Mouse (Mus musculus) liver, adult 2 months (tissue): ENCODE measurements around the gene Nppc.

Source experiments
- CTCF ChIP-seq: fragments of 200-500 bp; IDR thresholded peaks from 2 replicates; pipeline ENCODE4 v1.5.1; 2011; ENCODE audit warnings: low read depth, low read length, control low read depth
- POLR2A ChIP-seq: fragments of 200-500 bp; IDR thresholded peaks from 2 replicates; pipeline ENCODE4 v1.6.1; 2011; ENCODE audit warnings: low read length, control low read depth; ENCODE audit not compliant: insufficient read depth; ENCODE audit errors: extremely low read depth

DNA sequence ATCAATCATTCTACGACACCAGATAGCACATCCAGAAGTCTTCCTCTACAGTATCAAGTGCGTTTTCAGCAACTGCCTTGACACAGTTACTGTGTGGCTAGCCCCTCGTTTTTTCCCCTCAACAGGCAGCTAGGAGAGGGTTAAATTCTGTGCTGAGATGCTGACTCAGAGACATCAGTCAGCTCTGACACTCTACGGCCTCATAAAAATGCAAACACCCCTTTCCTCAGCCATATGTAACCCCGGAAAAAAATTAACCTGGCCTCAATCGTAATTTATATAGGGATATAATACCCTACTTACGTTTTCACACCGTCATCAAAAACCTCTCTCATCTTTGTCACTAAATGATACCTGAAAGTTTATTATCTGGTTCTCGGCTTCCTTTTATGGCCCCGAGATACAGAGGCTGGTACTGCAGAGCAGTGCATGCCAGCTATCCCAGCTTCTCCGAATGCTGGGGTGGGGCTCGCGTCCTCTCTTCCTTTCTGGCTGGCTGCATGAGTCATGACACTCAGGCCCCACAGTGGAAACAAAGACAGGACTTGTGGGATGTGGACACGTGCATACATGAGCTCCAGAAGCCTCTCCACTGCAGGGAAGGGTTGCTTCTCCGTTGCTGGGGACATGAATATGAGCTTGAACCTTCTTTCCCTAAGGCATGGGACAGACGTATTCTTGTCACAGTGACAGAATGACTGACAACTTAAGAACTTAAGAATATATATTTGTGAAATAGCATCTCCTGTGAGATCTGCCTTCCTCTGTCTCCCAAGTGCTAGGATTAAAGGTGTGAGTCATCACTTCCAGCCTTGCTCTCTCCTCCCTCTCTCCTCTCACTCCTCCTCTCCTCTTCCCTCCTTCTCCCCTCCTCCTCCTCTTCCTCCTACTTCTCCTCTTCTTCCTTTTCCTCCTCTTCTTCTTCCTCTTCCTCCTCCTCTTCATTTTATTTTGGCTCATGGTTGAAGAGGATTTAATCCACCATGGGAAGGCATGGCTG lies 47.1 kb downstream of the Nppc start:
- TF ChIP-seq CTCF = no peak
- no peak for TF ChIP-seq POLR2A
